Mouse (Mus musculus) CH12.LX (cell line): ENCODE measurements around the gene Srrm1.

Experiments used
- BHLHE40 ChIP-seq: IDR thresholded peaks from 2 replicates; pipeline ENCODE4 v1.6.1; 2011; ENCODE audit warnings: mild to moderate bottlenecking, low read depth, low read length, improper control_type of control experiment
- POLR2A ChIP-seq: IDR thresholded peaks from 2 replicates; pipeline ENCODE4 v1.6.1; 2011; ENCODE audit warnings: low read depth, mild to moderate bottlenecking, improper control_type of control experiment, low read length

GRCm38 (mm10) chr4:135287975-135288374, 65.1 kb downstream of the Srrm1 start:
- no peak for TF ChIP-seq POLR2A
- no peak for TF ChIP-seq BHLHE40
